Mouse (Mus musculus) hindbrain, embryonic 14.5 days (tissue): ENCODE measurements around the gene Cenpf. TPM values are rescaled to one million over a fixed set of nuclear protein-coding genes. Genes with fewer than 3 reads are reported as not detected.
"Not testable (repeated sequence)": the region's sequence is repeated elsewhere in the genome, so short reads cannot be mapped to it uniquely, and the experiment has no call there.

ENCODE experiments used
- ATAC-seq: fragments of 200-750 bp; cut with Nextera tagmentation; 2 replicates; pipeline ENCODE4 v1.8.0; 2017; ENCODE audit warnings: moderate number of reproducible peaks, mild to moderate bottlenecking, moderate TSS enrichment, moderate library complexity; ENCODE audit not compliant: low FRiP score
- DNase-seq: peaks from one replicate; pipeline ENCODE4 v3.0.0-alpha.2; 2015; ENCODE audit warnings: low spot score
- H3K27ac ChIP-seq: fragments of 300-500 bp; sonication (generic); 2 replicates; pipeline ENCODE4 v1.5.1; 2014; ENCODE audit warnings: mild to moderate bottlenecking, moderate library complexity
- H3K27me3 ChIP-seq: fragments of 300-500 bp; sonication (generic); 2 replicates; pipeline ENCODE4 v1.6.1; 2014; ENCODE audit warnings: mild to moderate bottlenecking, low read length, mixed read lengths; ENCODE audit not compliant: control insufficient read depth, insufficient read depth
- H3K36me3 ChIP-seq: fragments of 300-500 bp; sonication (generic); replicated peaks from 2 replicates; pipeline ENCODE4 v1.6.1; 2014; ENCODE audit not compliant: control insufficient read depth, insufficient read depth
- H3K4me1 ChIP-seq: fragments of 300-500 bp; sonication (generic); replicated peaks from 2 replicates; pipeline ENCODE4 v1.6.1; 2014; ENCODE audit warnings: antibody characterized with exemption, low read length, mixed read lengths; ENCODE audit not compliant: control insufficient read depth, insufficient read depth
- H3K4me2 ChIP-seq: fragments of 300-500 bp; sonication (generic); replicated peaks from 2 replicates; pipeline ENCODE4 v1.6.1; 2014; ENCODE audit warnings: mild to moderate bottlenecking, moderate library complexity
- H3K4me3 ChIP-seq: fragments of 300-500 bp; sonication (generic); replicated peaks from 2 replicates; pipeline ENCODE4 v1.5.1; 2014; ENCODE audit warnings: mild to moderate bottlenecking, low read length
- H3K9ac ChIP-seq: fragments of 300-500 bp; sonication (generic); 2 replicates; pipeline ENCODE4 v1.6.1; 2014
- H3K9me3 ChIP-seq: fragments of 300-500 bp; sonication (generic); 2 replicates; pipeline ENCODE4 v1.6.1; 2016; ENCODE audit warnings: low read length; ENCODE audit not compliant: control insufficient read depth
- WGBS: fragments of 180-500 bp; shearing (Covaris S2); extraction: QIAGEN DNeasy Blood & Tissue Kit; methylation state at CpG from one replicate; pipeline ENCODE4 v1.1.7; 2014; 5-methylcytosine and 5-hydroxymethylcytosine counted together
- polyA plus RNA-seq: library from polyadenylated mRNA; unstranded; fragments of >200 nt; fragmentation: Nextera tagmentation; extraction: Ambion mirVana; gene quantifications from 2 replicates; pipeline ENCODE4 v1.2.1, GENCODE M21; 2014

Gene Cenpf
- polyA plus RNA-seq, 1 experiment from 2014 or later: 13.8 TPM

DNA sequence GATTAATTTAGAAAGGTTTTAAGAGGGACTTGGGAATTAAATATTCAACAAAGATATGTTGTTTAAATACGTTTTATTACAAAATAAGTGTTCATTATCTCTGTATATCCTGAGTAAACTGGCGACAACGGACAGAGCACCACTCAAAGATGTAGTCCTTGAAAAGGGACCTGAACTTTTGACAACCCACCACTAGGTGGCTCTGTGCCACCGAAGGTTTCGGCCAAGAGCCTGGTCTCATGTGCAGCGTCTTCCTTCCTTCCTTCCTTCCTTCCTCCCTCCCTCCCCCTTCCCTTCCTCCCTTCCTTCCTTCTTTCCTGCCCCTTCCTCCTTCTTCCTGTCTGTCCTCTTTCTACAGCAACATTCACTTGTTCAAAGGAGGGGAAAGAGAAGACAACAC is 13.1 kb upstream of the Cenpf start:
- no peak overlapping the region; the same call in 1 of the 2 replicates for H3K9ac ChIP-seq
- no peak overlapping the region for H3K4me2 ChIP-seq
- no peak overlapping the region for H3K4me3 ChIP-seq
- H3K36me3 ChIP-seq: no peaks in the 10 kb centered on the region
- no peaks in the 10 kb centered on the region for H3K9me3 ChIP-seq
- ATAC-seq: peak; percentile 64; the same call in 1 of the 2 replicates
- DNase-seq: peak; percentile 86
- 2% methylated on average over 6 of the region's 6 CpGs for WGBS
- no peaks in the 10 kb centered on the region for H3K4me1 ChIP-seq
- no peaks in the 10 kb centered on the region for H3K27me3 ChIP-seq
- H3K27ac ChIP-seq: no peak overlapping the region

DNA sequence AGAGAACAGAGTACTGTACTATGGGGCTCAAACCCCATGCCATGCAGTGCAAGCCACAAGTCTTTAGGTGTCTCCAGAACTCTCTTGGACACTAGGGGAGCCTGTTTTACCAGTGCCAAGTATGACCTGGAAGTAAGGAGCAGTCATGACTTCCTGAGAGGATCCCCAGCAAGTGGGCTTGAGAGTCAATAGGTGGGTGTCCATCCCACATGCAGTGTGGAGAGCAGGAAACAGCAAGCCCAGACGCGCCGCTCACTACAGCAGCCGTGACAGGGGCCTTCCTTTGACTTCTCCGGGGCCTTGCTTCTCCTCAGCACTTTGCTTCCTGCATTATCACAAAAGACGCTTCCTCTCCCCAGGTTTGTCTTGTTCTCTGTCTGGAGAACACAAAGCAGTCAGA is 12.3 kb upstream of the Cenpf start:
- ATAC-seq: no peak
- Histone ChIP-seq H3K27ac (no peak overlapping the region), H3K9me3 (no peaks in the 10 kb centered on the region), H3K4me1 (no peaks in the 10 kb centered on the region), H3K9ac (no peak overlapping the region), H3K36me3 (no peaks in the 10 kb centered on the region), H3K27me3 (no peaks in the 10 kb centered on the region), H3K4me2 (no peak overlapping the region), H3K4me3 (no peak overlapping the region)
- no peak for DNase-seq
- WGBS: 90% methylated on average over 6 of the region's 6 CpGs

DNA sequence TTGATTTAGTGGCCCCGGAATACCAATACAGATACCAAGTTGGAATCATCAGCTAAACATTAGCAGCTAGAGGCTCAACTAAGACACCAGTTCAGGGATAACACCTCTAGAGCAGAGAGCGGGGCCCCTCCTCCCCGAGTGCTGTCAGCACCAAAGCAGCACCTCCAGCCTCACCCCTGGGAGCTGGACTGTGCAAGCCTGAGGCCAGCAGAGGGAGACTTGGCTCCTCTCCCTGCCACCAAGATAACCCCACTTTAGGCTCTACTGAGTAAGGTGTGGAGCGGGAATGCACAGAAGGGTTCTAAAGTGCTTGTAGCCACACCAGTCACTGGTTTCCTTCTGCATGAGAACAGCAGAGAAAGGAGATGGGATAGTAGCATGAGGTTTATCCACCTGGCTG is 10.5 kb upstream of the Cenpf start:
- 75% methylated on average over 4 of the region's 4 CpGs for WGBS
- ATAC-seq (no peak), DNase-seq (no peak)

DNA sequence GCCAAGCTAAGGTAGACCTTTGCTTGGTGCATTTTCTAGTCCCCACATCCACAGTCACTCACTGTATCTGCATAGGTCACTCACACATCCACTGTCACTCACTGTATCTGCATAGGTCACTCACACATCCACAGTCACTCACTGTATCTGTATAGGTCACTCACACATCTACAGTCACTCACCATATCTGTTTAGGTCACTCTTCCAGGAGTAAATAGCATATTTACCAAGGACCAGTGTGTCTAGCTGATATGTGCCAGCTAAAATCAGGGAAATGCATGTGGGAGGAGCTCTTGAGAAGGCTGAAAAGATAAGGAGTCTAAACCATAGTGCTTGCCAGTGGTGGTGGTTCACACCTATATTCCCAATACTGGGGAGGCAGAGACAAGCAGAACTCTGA is 7.4 kb upstream of the Cenpf start:
- Histone ChIP-seq H3K9me3 (no peaks in the 10 kb centered on the region), H3K9ac (no peak overlapping the region), H3K4me3 (no peak overlapping the region), H3K27me3 (no peaks in the 10 kb centered on the region), H3K4me2 (no peak overlapping the region), H3K36me3 (no peaks in the 10 kb centered on the region), H3K4me1 (no peaks in the 10 kb centered on the region), H3K27ac (no peak overlapping the region)
- ATAC-seq (no peak), DNase-seq (no peak)

More for the DNA sequence above, 10.5 kb upstream of the Cenpf start:
- no peaks in the 10 kb centered on the region for H3K27me3 ChIP-seq
- H3K27ac ChIP-seq: no peak overlapping the region
- H3K9me3 ChIP-seq: no peaks in the 10 kb centered on the region
- H3K4me2 ChIP-seq: no peak overlapping the region
- H3K4me3 ChIP-seq: no peak overlapping the region
- no peak overlapping the region for H3K9ac ChIP-seq
- H3K36me3 ChIP-seq: no peaks in the 10 kb centered on the region
- H3K4me1 ChIP-seq: no peaks in the 10 kb centered on the region

DNA sequence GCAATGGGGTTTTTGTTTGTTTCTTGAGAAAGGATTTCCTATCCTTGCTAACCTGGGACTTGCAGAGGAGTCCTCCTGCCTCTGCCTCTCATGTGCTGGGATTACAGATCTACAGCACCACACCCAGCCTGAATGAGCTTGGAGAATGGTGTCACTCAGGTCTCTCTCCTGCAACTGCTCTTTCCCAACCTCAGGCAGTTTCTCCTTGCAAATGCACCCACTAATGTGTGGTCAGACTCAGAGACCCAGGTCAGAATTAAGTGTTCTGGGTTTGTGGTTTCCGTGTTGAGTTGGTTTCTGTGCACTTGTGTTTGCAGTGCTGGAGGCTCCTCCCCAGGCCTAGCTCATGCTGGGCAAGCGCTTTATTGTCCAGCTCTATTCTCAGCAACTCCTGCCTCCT is 6.5 kb upstream of the Cenpf start:
- Histone ChIP-seq H3K4me3 (no peak overlapping the region), H3K9me3 (no peaks in the 10 kb centered on the region), H3K27ac (no peak overlapping the region), H3K4me2 (no peak overlapping the region), H3K4me1 (no peaks in the 10 kb centered on the region), H3K9ac (no peak overlapping the region), H3K36me3 (no peaks in the 10 kb centered on the region), H3K27me3 (no peaks in the 10 kb centered on the region)
- 93% methylated on average over 2 of the region's 2 CpGs for WGBS
- no peak for DNase-seq
- ATAC-seq: no peak

DNA sequence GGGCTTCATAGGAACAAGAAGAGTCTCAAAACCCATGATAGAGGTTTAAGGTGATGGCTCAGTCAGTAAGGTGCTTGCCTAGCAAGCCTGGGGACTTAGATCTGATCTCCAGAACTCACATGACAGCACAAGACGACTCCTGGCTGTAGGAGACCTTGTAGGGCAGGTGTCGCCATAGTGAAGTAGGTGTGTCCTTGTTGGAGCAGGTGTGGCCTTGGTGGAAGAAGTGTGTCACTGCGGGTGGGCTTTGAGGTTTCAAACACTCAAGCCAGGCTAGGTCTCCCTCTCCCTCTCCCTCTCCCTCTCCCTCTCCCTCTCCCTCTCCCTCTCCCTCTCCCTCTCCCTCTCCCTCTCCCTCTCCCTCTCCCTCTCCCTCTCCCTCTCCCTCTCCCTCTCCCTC is 4.6 kb upstream of the Cenpf start:
- not testable (repeated sequence) for H3K4me3 ChIP-seq, H3K9me3 ChIP-seq, H3K9ac ChIP-seq, H3K36me3 ChIP-seq, H3K27ac ChIP-seq, H3K27me3 ChIP-seq, ATAC-seq, H3K4me2 ChIP-seq, H3K4me1 ChIP-seq, DNase-seq
- WGBS: 57% methylated on average over 3 of the region's 3 CpGs

DNA sequence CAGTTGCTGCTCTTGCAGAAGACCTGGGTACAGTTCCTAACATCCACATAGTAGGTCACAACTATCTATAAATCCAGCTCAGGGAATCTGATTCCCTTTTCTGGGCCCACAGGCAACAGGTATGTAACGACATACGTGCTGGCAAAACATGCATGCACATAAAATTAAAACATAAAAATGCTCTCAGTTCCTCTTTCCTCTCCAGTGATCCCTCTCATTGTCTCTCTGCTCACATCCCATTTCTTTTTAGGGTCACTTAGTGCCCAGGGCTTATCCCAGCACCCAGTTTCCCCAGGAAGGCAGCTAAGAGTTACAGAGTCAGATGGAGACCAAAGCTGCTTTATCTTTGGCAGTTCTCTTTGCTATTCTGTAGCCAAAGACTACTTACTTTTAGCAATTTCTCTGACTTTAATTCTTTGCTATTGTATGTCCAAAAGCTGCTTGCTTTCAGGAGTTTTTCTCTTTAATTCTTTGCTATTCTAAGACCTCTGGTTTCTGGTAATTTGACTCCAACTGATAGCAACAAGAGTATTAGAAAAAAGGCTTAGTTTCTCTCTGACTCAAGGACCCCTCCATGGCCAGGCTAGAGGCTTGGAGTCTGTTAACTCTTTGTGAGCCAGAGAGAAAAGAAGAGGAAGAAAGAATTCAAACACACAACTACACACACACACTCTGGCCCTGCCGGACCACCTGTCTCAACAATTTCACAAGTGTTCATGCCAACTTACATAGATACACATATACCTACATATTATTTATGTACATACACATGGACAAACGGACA is 1.4 kb upstream of the Cenpf start:
- Histone ChIP-seq H3K27me3 (no peaks in the 10 kb centered on the region), H3K9ac (no peak overlapping the region), H3K36me3 (0 out of 2 replicates have a peak, but pooled peaks cover under 1% of the 10 kb centered on the region), H3K27ac (no peak overlapping the region), H3K4me1 (peaks cover 5% of the 10 kb centered on the region; the same call in 1 of the 2 replicates), H3K9me3 (no peaks in the 10 kb centered on the region), H3K4me2 (peak overlapping the region; percentile 80), H3K4me3 (peak overlapping the region; percentile 53; the same call in 1 of the 2 replicates)
- 30% methylated on average over 4 of the region's 4 CpGs for WGBS
- ATAC-seq: no peak
- no peak for DNase-seq

DNA sequence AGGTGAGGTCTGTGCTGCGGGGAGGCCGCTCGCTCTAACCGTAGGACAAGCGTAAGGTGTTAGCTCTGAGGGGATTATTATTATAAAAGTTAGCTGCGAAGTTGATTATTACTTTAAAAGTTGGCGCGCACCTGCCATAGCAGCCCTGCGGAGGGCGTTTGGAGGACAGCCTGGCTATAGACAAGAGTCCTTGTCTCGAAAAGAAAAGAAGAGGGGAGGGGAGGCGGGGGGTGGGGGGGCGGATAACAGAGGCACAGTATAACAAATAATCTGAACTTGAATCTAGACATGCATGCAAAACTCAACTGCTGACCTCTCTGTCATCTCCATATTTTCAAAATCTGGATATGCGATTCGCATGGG is 483 bp upstream of the Cenpf start:
- under 1% methylated on average over 15 of the region's 15 CpGs for WGBS
- no peak; the same call in 1 of the 2 replicates for ATAC-seq

DNA sequence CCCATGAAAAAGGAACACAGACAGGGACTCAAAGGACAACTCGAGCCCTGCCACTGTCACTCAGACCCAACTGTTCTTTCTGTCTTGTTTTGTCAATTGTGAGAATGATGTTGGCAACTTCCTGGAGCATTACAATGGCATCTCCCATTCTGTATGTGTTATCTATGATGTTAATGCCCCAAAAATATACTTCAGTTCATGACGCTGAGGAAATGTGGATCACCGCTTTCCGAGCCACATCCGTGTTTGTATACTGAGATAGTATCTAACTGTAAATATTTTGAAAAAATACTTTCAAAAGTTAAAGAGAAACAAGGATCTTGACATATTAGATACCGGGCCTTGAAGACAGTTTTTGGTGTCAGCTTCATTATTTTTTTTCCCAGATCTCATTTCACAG is 1.9 kb downstream of the Cenpf start:
- no peak overlapping the region for H3K4me2 ChIP-seq
- H3K9ac ChIP-seq: no peak overlapping the region
- H3K27ac ChIP-seq: no peak overlapping the region
- peaks cover 5% of the 10 kb centered on the region; the same call in 1 of the 2 replicates for H3K4me1 ChIP-seq
- H3K9me3 ChIP-seq: no peaks in the 10 kb centered on the region
- no peak overlapping the region for H3K4me3 ChIP-seq
- DNase-seq: no peak
- peaks cover 8% of the 10 kb centered on the region for H3K36me3 ChIP-seq
- 85% methylated on average over 6 of the region's 6 CpGs for WGBS
- no peaks in the 10 kb centered on the region for H3K27me3 ChIP-seq
- ATAC-seq: no peak

More for the DNA sequence above, 483 bp upstream of the Cenpf start:
- no peak overlapping the region for H3K27ac ChIP-seq
- H3K4me1 ChIP-seq: peaks cover 5% of the 10 kb centered on the region; the same call in 1 of the 2 replicates
- H3K9me3 ChIP-seq: no peaks in the 10 kb centered on the region
- H3K9ac ChIP-seq: peak overlapping the region; percentile 40
- peak overlapping the region; percentile 53 for H3K4me3 ChIP-seq
- no peaks in the 10 kb centered on the region for H3K27me3 ChIP-seq
- no peak for DNase-seq
- H3K4me2 ChIP-seq: peak overlapping the region; percentile 80
- 0 out of 2 replicates have a peak, but pooled peaks cover 3% of the 10 kb centered on the region for H3K36me3 ChIP-seq
